Mouse (Mus musculus): Measurements from ENCODE around the gene Kif17.

Gene Kif17

DNA sequence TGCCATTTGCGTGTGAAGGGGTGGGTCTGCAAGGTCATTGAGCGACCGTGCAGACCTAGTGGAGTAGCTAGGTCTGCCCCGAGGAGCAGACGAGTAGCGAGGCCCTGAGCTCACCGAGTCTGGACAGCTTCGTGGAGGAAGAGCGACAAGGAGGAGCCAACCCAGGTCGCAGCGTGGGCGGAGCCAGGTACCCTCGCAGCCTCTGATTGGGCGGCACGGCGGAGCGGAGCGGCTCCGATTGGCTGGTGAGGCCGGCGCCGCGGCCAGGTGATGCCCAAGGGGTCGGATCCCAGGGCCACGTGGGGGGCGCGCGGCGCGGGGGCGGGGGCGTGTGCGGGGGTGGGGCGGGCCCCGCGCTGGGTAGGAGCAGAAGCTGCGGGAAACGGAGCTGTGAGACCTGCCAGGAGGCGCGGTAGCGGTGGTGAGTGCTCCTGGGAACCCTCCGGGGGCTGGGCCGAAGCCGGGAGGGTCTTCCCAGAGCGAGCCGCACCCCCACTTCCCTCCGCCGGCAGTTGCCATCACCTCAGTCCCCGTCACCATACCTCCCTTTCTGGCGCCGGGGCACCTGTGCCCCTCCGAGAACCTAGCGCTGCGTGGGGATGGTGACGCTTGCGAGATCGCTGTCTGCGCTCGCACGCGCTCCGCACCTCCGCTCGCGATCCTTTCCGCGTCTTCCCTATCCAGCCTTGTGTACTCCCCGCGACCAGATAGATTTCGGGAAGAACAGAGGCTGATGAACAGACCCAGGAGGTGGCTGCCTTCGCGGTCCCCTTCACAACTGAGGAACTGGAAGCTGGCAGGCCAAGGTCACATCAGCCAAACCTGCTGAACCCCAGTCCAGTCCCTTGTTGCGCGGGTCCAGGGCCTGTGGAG, at the start of gene Kif17, which contains the start of gene Sh2d5:
TSS of gene Kif17 (plus strand) at position 348 of the 873 bp plus-strand sequence.
TSS of gene Sh2d5 (plus strand) at position 316 of the 873 bp plus-strand sequence.
- no peak for DNase-seq (ENCODE audit: low read depth in 1 of 2, low spot score in 2 of 2)

DNA sequence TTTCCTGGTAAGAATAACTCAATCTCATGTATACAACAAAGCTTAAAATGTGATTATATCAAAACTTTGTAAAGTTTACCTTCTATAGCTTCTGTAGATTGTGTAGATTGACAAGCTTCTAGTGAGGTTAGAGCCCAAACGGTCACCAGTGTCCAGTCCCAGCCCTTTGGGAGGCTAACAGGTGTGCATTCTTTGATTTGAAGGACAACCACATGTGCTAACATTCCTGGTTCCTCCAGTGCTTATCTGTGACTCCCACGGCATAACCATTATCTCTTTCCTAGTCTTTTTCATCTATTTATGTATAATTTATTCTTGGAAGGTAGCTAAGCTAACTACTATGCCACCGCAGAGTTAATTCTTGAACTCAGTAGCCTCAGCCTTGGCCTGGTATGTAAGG, 49.5 kb upstream of the Kif17 start:
- DNase-seq (ENCODE audit: low read depth in 1 of 2, low spot score in 2 of 2), result no peak

DNA sequence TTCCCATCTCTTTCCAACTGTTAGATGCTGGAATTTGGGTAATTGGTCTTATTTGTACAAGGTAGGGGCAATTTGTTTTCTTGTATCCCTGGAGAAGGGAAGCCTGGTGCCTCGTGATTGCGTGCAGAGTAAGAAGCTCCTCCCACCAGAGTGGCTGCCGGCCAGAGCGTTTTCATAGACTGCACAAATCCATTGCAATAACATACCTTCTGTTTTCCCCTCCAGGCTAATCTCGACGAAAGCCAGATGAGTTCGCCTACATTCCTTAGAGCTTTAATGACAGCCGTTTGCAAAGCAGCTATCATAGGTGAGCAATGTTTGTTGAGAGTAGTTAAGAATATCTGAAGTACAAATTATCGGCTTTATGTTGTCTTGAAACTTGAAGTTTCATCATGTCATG, 48.5 kb upstream of the Kif17 start:
- no peak for DNase-seq (ENCODE audit: low read depth in 1 of 2, low spot score in 2 of 2)

DNA sequence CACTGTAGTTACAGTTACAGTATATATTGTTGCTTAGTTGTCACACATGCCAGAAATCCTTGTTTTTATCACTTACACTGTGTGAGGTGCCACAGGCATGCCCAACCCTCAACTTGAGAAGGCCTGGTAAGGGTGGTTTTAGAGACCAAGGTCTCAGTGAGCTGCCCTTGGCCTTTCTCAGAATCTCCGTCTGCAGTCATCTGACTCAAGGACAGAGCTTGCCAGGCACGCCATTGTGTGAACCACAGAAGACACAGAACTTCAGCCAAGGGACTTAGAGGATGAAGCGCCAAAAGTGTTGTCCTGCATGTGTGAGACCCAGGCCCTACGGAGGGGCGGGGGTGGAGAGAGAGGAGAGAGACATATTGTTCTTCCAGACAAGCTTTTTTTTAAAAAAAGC, 40.1 kb upstream of the Kif17 start:
- DNase-seq (ENCODE audit: low read depth in 1 of 2, low spot score in 2 of 2), result no peak

DNA sequence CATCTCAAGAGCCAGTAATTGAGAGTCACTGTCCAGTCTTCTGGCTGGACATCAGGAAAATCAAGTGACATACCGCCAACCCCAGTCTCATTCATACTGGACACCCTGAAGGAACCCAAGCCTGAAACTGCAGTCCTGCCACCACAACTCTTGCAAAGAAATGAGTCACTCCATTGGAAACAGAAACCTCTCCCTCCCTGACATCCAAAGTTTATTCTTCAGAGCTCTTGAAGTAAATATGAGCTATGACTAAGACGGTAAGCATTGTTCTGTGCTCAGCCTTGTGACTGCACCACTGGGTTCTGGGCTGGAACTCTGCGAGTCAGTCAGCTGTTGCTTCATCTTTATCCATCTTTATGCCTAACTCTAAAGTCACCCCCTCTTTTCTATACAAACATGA, 36.4 kb upstream of the Kif17 start:
- DNase-seq (ENCODE audit: low read depth in 1 of 2, low spot score in 2 of 2), result no peak

DNA sequence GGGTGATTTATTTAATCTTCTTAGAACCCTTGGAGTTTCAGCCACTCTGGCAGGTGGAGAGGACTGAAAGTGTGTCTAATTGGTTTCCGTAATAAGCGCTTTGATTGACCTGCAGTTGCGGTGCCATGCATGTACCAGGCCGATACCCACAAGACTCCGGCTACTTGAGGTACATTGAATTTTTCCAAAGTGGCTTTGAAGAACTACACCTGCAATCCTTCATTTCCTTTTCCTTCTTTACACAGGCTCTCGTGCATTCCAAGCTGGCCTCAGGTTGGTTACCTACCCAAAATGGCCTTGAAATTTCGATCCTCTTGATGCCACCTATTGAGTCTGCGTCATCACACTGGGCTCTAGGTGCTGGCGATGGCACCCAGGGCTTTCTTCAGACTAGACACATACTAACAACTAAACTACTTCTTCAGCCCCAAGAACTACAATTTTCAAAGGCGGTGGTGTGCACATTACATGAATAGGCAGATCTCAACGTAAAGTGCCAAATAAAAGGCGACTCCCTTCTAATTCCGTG, 34.5 kb upstream of the Kif17 start:
- no peak for DNase-seq (ENCODE audit: low read depth in 1 of 2, low spot score in 2 of 2)

DNA sequence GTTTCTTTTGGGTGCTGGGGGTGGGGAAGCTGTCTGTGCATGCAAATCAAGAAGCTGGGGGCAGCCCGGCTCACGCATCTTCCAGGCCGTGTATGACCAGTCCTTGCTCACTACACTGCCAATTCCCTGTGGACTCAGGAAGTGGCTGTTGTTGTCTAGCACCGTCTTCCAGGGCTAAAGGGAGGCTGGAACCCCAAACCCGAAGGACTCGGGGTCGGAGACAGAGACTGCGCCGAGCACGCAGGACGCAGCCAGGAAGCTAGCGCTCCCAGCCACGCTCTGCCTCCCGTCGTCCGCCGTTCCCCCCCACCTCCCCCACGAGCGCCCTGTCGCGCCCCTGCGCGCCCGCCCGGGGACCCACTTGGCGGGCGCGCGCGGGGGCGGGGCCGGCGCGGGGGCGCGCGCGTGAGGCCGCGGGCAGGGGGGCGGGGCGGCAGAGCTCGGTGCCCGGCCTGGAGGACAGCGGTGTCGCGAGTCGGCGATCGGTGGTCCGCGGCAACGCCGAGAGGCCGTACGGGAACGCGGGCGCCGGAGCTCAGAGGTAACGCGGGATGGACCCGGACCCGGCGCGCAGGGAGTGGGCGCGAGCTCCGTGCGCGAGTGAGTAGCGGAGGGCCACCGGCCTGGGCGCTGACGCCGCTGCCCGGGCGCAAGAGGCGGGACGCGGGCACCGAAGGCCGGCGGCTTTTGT, 33.9 kb upstream of the Kif17 start, which contains the start of gene Hp1bp3:
TSS of gene Hp1bp3 (plus strand) at position 97 of the 691 bp plus-strand sequence.
- DNase-seq (ENCODE audit: low read depth in 1 of 2, low spot score in 2 of 2), result peak; percentile 3 to 14

DNA sequence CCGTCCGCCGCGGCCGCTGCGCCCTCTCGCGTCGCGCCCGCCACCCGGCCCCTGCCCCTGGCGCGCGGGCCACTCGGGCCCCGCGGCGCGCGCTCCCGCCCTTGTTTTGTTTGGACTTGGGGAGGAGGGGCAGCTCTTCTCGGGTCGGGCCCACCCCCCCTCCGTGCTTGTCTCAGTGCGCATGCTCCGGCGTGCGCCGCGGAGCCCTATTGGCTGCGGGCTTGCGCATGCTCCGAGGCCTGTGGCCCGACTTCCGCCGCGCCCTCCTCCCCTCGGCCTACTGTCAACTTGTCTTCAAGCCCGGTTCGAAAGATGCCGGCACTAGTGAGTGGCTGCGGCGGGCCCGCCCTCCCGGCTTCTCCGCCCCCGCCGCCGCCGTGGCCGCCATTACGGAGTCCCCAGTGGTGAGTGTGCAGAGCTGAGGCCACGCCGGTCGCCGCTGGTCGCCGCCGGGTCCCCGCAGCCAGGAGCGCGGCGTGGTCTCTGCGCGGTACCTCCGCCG, 33.3 kb upstream of the Kif17 start:
- peak; percentile 87 to 94 for DNase-seq (ENCODE audit: low read depth in 1 of 2, low spot score in 2 of 2)

DNA sequence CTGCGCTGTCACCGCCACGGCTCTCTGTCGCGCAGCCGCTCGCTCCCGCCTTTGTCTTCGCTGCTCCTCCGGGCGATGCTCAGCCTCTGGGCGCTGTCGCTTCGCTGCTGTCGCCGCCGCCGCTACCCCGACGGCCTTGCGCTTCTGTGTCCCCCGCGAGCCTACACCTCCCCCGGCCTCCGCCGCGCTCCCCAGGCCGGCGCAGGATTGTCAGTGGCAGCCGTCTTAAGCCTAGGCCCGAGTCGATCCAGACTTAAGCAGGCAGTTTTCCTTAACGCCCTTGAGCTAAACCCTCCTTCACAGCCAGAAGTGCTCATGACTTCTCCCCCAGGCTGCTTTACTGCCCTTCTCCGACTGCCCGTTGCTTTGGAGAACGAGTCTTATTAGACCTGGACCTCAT, 32.8 kb upstream of the Kif17 start:
- peak; percentile 1 to 15 for DNase-seq (ENCODE audit: low read depth in 1 of 2, low spot score in 2 of 2)

DNA sequence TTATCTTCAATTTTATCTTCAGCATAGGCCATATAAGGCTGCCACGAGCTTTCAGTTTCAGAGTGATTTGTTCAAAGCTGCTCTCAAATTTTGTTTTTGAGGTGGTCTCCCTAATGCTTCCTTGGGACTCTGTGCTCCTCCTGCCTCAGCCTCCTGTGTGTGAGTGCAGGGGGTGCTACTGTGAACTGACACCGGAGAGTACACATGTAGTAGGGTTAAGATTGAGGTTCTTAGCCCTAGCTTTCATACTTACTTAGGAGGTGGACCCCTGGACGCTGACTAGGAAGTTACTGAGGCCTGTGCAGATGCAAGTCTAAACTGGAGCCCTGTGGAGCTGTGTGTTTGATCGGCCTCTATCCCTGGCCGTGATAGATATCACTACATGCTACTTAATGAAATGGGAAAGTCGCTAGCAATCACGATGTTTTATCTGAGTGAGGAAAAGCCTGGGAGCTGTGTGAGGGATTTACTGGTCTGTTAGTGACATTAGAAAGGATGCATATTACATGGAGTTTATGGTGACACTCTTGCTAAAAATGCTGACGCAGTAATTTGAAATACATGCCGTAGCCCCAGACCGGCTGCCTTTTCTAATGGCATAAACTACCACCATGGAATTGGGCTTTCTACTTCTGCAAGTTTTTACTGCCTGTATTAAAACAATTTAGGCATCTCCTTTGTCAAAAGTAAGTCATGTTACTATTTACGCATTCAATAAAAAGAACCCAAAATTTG, 32.1 kb upstream of the Kif17 start:
- DNase-seq (ENCODE audit: low read depth in 1 of 2, low spot score in 2 of 2), result no peak

DNA sequence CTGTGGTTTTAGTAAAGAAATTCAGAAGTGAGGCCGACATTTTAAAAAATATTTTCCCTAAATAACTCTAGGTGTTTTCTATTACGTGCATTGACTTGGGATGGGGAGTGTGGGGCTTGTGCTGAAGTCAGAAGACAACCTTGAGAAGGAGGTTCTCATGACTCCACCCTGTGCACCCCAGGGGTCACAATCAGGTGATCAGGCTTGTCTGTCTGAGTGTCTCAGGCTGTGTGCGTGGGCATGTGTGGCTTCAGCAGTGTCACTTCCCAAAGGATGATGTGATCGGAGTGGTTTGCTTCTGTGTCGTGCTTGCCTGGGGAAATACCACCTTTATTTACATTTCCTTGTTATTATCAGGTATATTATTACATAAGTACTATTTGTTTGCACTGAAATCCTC, 30.9 kb upstream of the Kif17 start:
- DNase-seq (ENCODE audit: low read depth in 1 of 2, low spot score in 2 of 2), result no peak

DNA sequence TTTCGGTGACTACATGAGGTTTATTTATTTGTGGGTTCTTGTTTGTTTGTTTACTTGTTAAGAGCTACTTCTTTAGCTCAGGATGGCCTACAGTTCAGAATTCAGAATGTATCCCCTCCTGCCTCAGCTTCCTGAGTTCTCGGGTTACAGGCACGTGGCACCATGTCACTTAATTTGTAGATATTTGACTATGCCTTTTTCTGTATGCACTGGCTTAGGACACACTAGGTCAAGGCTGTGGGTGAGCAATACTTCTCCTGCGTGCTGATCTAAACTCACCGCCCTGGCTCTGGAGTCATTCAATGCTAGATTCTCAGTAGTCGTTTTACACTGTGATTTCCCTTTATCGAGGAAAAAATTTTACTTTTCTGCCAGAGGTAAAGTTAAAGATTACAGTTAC, 29.5 kb upstream of the Kif17 start:
- DNase-seq (ENCODE audit: low read depth in 1 of 2, low spot score in 2 of 2), result no peak

DNA sequence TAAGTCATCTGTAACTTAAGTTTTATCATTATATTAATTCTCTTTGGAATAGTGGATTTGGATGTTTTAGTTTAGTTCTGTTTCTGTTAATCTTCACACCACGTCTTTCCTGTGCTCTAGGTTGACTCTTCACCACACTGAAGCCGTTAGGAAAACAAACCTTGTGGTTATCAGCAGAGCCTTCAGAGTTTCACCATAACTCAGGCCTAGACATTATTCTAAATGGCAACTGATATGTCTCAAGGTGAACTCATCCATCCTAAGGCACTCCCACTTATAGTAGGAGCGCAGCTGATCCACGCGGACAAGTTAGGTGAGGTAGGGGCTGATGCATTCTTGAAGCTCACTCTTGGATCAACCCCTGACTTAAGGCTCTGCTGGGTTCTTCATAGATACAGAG, 28.8 kb upstream of the Kif17 start:
- DNase-seq (ENCODE audit: low read depth in 1 of 2, low spot score in 2 of 2), result no peak

DNA sequence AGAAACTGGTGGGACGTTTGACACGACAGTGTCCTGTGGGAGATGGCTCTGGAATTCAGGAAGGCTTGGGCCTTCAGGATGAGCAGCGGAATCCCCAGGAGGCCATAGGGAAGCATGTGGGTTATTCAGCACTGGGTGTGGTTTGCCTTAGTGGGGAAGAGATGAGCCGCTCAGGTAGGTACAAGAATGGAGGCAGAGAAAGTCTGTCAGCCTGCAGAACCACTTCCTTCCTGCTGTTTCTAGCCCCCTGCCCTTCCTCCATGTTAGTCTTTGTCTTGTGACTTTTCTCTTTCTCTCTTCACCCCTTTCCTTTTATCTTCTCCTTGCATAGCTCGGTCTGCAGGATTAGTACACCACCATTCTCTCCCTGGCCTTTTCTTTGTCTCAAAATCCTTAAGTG, 27.8 kb upstream of the Kif17 start:
- DNase-seq (ENCODE audit: low read depth in 1 of 2, low spot score in 2 of 2), result no peak

DNA sequence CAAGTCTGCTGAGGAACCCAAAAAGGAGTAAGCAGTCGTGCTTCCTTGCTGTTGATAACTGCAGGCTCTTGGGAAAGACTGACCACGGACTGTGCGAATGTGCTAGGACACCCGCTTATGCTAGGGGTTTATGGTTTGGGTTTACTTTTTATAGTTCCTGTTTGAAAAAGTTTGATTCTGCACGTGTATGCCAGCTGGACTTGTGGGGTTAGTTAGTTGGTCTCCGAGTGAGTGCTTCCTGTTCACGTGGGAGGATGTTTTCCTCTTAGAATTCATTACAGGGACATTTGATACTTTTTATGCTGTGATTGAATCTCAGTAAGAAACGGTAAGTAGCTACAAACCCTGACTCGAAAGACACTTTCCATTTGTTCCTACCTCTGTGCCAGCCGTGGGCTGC, 26.6 kb upstream of the Kif17 start:
- no peak for DNase-seq (ENCODE audit: low read depth in 1 of 2, low spot score in 2 of 2)

DNA sequence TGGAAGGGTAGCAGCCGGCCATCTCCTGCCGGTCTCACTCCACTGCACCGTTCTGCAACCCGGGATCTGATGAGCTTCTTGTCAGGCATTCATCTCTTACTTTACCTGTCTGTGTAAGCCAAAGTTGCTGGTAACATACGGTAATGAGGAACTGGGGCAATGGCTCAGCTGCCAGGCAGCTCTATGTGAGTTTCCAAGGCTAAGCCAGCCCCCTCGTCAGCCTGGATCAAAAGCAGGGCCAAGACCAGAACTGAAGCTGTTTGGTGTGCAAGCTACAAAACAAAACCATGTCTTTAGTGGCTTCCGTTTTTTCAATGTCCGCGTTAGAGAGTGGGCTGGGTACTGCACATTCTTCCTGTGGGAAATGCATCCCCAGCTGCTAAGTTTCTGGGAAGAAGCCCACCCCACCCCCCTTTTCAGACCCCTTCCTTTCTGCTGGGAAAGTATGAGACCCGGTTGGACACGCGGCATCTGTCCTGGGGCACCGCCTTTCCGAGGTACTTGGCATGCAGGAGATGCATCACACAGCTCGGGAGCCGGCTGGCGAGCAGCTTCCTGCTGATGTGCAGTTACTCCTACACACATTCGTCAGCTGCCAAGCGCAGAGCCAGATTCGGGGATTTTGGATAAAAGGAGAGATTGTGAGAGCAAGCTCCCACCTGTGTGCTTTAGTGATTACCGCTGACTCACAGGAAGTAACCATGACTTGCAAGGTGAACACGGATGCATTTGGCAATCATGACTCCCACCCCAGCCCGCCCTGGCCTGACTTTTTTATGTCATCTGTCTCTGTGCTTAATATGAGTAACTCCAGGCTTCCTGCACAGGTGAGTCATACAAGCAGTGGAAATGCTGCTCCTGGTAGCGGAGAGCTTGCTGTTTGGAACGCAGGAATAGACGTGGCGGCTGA, 3.2 kb upstream of the Kif17 start:
- DNase-seq (ENCODE audit: low read depth in 1 of 2, low spot score in 2 of 2), result no peak

DNA sequence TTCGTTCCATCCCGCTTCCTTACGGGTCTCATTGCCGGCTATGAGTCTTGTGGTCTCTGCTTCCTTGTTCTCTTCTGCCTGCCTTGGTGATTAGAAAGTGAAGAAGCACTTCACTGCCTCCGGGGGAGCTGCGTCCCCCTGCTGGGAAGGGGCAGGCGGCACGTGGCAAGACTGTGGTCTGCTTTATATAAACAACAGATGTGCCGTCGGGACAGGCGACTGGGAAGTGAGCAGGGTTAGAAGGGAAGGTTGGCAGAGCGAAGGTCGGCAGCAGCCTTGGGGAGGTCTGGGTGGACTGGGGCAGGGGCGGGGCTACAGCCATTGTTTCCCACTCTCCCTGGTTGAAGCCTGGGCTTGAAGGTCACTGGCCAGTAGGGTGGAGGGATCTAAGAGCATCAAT, 1.6 kb downstream of the Kif17 start:
- DNase-seq (ENCODE audit: low read depth in 1 of 2, low spot score in 2 of 2), result no peak

DNA sequence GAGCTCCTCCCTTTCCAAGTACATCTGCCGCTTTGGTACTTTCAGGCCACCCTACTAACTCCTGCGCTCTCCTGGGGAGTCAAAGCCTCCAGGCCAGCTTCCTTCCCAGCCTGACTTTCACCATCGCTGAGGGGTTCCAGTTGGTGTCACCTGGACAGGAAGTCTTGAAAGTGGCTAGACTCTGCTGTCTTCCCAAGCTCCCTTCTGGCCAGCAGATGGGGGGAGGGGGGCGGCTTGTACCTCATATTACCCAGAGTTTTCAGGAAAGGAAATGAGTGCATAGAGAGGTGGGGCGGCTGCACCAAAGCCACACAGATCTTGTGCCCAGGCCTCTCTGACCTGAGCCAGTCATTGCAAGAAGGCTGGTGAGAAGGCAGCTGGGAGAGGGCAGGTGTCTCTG, 2.0 kb downstream of the Kif17 start:
- DNase-seq (ENCODE audit: low read depth in 1 of 2, low spot score in 2 of 2), result no peak

DNA sequence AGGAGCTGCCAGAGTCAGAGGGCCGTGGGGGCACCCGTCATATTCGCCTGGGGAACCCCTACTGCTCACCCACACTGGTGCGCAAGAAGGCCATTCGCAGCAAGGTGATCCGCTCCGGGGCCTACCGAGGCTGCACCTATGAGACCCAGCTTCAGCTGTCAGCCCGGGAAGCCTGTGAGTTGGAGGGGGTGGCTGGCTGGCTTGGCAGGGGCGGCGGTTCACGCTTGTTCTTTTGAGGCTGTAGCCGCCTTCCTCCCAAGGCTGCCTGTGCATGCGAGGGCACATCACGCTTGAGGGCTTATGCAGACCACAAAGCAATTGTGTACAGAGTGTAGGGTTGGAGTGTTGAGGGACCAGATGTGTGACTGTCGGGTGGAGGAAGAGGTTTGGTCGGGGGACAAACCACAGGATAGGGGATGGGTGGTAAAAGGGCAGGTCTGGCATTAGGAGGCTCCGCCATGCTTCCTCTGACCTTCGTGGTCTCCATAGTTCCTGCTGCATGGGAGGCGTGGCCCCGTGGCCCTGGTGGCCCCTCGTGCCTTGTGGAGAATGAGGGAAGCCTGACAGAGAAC, 7.0 kb downstream of the Kif17 start:
- no peak for DNase-seq (ENCODE audit: low read depth in 1 of 2, low spot score in 2 of 2)

DNA sequence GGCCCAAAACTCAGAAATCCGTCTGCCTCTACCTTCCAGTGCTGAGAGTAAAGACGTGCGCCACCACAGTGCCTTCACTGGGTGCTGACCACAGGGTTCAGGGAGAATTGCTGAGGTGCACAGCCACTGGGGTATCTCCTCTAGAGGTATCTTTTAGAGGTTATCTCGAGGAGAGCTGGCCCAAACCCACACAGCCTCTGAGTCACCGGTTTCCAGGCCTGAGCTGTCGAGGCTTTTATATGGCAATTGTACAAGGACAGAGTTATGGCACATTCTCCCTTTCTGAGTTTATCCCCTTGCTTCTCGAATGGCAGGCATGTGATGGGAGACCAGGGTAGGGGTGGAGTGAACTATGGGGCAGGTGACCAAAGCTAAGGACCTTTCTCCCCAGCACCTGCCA, 8.4 kb downstream of the Kif17 start:
- no peak for DNase-seq (ENCODE audit: low read depth in 1 of 2, low spot score in 2 of 2)

Data from monocyte, adult 2 months (primary cell).